In genomic region chr12:79541581-79541980, GRCm38 (mm10) we compare ENCODE assay signal across 16 mouse cellular contexts.
DNase-seq lines count a peak whose midpoint lies in the region; ATAC-seq lines count a peak whose summit lies in the region.
"Had no signal": no experiment of that assay in that cellular context is flagged by ENCODE, and none has a peak within 500 bp of the region (broad histone marks: within the 10 kb centered on the region; RNA-seq: fewer than 3 reads in every experiment).

No protein-coding gene starts in this region.

- H3K27me3 ChIP-seq in embryonic facial prominence, embryonic 14.5 days (replicated peaks; ENCODE audit: control insufficient read depth, insufficient read depth, low read length): no peaks in the 10 kb centered on the region
- no peaks in the 10 kb centered on the region for H3K27me3 ChIP-seq in intestine, embryonic 16.5 days (replicated peaks; ENCODE audit: control insufficient read depth, insufficient read depth, low read length)
- H3K27me3 ChIP-seq: heart, embryonic 13.5 days; midbrain, embryonic 13.5 days; neural tube, embryonic 12.5 days had no signal

- ATAC-seq in embryonic facial prominence, embryonic 14.5 days (ENCODE audit: low read depth): no peak
- peak; percentile 93 for ATAC-seq in intestine, embryonic 16.5 days
- ATAC-seq: forebrain, embryonic 13.5 days; midbrain, embryonic 13.5 days had no signal

- peaks cover 5% of the 10 kb centered on the region; the same call in 1 of the 2 replicates for H3K4me1 ChIP-seq in embryonic facial prominence, embryonic 14.5 days (ENCODE audit: control insufficient read depth, insufficient read depth, low read length)
- peaks cover 7% of the 10 kb centered on the region for H3K4me1 ChIP-seq in intestine, embryonic 16.5 days (ENCODE audit: control insufficient read depth, insufficient read depth, low read length)
- H3K4me1 ChIP-seq: heart, embryonic 13.5 days; midbrain, embryonic 13.5 days; neural tube, embryonic 12.5 days had no signal

- WGBS in embryonic facial prominence, embryonic 14.5 days: 82% methylated on average over 6 of the region's 6 CpGs
- WGBS in intestine, embryonic 16.5 days: 52% methylated on average over 6 of the region's 6 CpGs

- H3K27ac ChIP-seq in embryonic facial prominence, embryonic 14.5 days (replicated peaks; ENCODE audit: low read depth, low read length): no peak overlapping the region; the same call in 1 of the 2 replicates
- H3K27ac ChIP-seq in intestine, embryonic 16.5 days (ENCODE audit: low read length): peak overlapping the region; percentile 85
- H3K27ac ChIP-seq: forebrain, embryonic 13.5 days; heart, embryonic 13.5 days; hindbrain, embryonic 14.5 days; midbrain, embryonic 13.5 days; neural tube, embryonic 12.5 days had no signal

- H3K9ac ChIP-seq in embryonic facial prominence, embryonic 14.5 days (ENCODE audit: low read depth, low read length): no peak overlapping the region
- no peak overlapping the region for H3K9ac ChIP-seq in intestine, embryonic 16.5 days (ENCODE audit: low read depth, low read length)
- H3K9ac ChIP-seq: forebrain, embryonic 13.5 days; heart, embryonic 13.5 days; hindbrain, embryonic 14.5 days; midbrain, embryonic 13.5 days; neural tube, embryonic 12.5 days had no signal

- no peaks in the 10 kb centered on the region for H3K36me3 ChIP-seq in embryonic facial prominence, embryonic 14.5 days (ENCODE audit: control insufficient read depth, insufficient read depth, low read length)
- no peaks in the 10 kb centered on the region for H3K36me3 ChIP-seq in intestine, embryonic 16.5 days (ENCODE audit: control insufficient read depth, insufficient read depth, low read length)
- H3K36me3 ChIP-seq: heart, embryonic 13.5 days; midbrain, embryonic 13.5 days; neural tube, embryonic 12.5 days had no signal

- DNase-seq in embryonic facial prominence, embryonic 14.5 days (ENCODE audit: low spot score): peak; percentile 32
- DNase-seq in kidney, postnatal 14 days: peak; percentile 74
- DNase-seq in lung, postnatal 36 days: peak; percentile 85
- no peak for DNase-seq in cerebellum, postnatal 14 days
- no peak for DNase-seq in testis, postnatal 14 days (ENCODE audit: low spot score)
- DNase-seq in adrenal gland, adult 2 months: no peak
- DNase-seq: adrenal gland, adult 8-10 months; layer of hippocampus, adult 9-11 months; retina, postnatal 1 day; thymus, postnatal 25 days had no signal

- H3K9me3 ChIP-seq in embryonic facial prominence, embryonic 14.5 days (ENCODE audit: control insufficient read depth, low read length): no peaks in the 10 kb centered on the region
- H3K9me3 ChIP-seq in intestine, embryonic 16.5 days (ENCODE audit: control insufficient read depth, low read length): no peaks in the 10 kb centered on the region
- H3K9me3 ChIP-seq: forebrain, embryonic 13.5 days; heart, embryonic 13.5 days; midbrain, embryonic 13.5 days; neural tube, embryonic 12.5 days had no signal

- H3K4me3 ChIP-seq in embryonic facial prominence, embryonic 14.5 days (ENCODE audit: low read depth, low read length): no peak overlapping the region
- H3K4me3 ChIP-seq in intestine, embryonic 16.5 days (ENCODE audit: low read length): no peak overlapping the region
- H3K4me3 ChIP-seq: forebrain, embryonic 13.5 days; heart, embryonic 13.5 days; midbrain, embryonic 13.5 days; neural tube, embryonic 12.5 days had no signal

- no peak overlapping the region for H3K4me2 ChIP-seq in embryonic facial prominence, embryonic 14.5 days (ENCODE audit: low read depth, low read length)
- H3K4me2 ChIP-seq in intestine, embryonic 16.5 days (ENCODE audit: low read depth, low read length): no peak overlapping the region
- H3K4me2 ChIP-seq: forebrain, embryonic 13.5 days; heart, embryonic 13.5 days; hindbrain, embryonic 14.5 days; midbrain, embryonic 13.5 days; neural tube, embryonic 12.5 days had no signal

Comparison
In these comparisons a context has a peak if more than half of its experiments do, and no peak if none do; other contexts are left out.
1. DNase-seq: peak in embryonic facial prominence, embryonic 14.5 days (single experiment), kidney, postnatal 14 days (single experiment) and lung, postnatal 36 days (single experiment); none in cerebellum, postnatal 14 days (0 of 2), testis, postnatal 14 days (single experiment) and adrenal gland, adult 2 months (single experiment).